Mouse (Mus musculus) kidney, postnatal 0 days (tissue): Measurements from ENCODE around the gene Olfr148. TPM values are rescaled to one million over a fixed set of nuclear protein-coding genes. Genes with fewer than 3 reads are reported as not detected.

Experiments
- ATAC-seq: fragments of 200-750 bp; cut with Nextera tagmentation; replicated peaks from 2 replicates; pipeline ENCODE4 v1.8.0; 2017; ENCODE audit warnings: low read depth, moderate number of reproducible peaks, moderate TSS enrichment, moderate library complexity; ENCODE audit not compliant: low FRiP score
- DNase-seq: peaks from one replicate; pipeline ENCODE4 v3.0.0-alpha.2; 2016; ENCODE audit warnings: low spot score
- H3K27ac ChIP-seq: fragments of 300-500 bp; sonication (generic); 2 replicates; pipeline ENCODE4 v1.5.1; 2014; ENCODE audit warnings: mild to moderate bottlenecking
- H3K27me3 ChIP-seq: fragments of 300-500 bp; sonication (generic); 2 replicates; pipeline ENCODE4 v1.6.1; 2014; ENCODE audit warnings: low read length, mixed read lengths; ENCODE audit not compliant: insufficient read depth
- H3K36me3 ChIP-seq: fragments of 300-500 bp; sonication (generic); 2 replicates; pipeline ENCODE4 v1.6.1; 2014; ENCODE audit warnings: low read length, mixed read lengths; ENCODE audit not compliant: insufficient read depth
- H3K4me1 ChIP-seq: fragments of 300-500 bp; sonication (generic); replicated peaks from 2 replicates; pipeline ENCODE4 v1.6.1; 2014; ENCODE audit warnings: antibody characterized with exemption, low read length, mixed read lengths; ENCODE audit not compliant: insufficient read depth
- H3K4me2 ChIP-seq: fragments of 300-500 bp; sonication (generic); 2 replicates; pipeline ENCODE4 v1.6.1; 2014; ENCODE audit warnings: mild to moderate bottlenecking, low read length, moderate library complexity, mixed read lengths
- H3K4me3 ChIP-seq: fragments of 300-500 bp; sonication (generic); replicated peaks from 2 replicates; pipeline ENCODE4 v1.5.1; 2014; ENCODE audit warnings: low read depth, low read length
- H3K9ac ChIP-seq: fragments of 300-500 bp; sonication (generic); 2 replicates; pipeline ENCODE4 v1.6.1; 2014; ENCODE audit warnings: low read depth, low read length
- H3K9me3 ChIP-seq: fragments of 300-500 bp; sonication (generic); replicated peaks from 2 replicates; pipeline ENCODE4 v1.6.1; 2016; ENCODE audit warnings: low read length, inconsistent platforms, mixed read lengths
- CTCF ChIP-seq: IDR thresholded peaks from 2 replicates; pipeline ENCODE4 v1.5.1; 2016; ENCODE audit warnings: antibody characterized with exemption, low read depth, mild to moderate bottlenecking, moderate library complexity
- WGBS: fragments of 180-500 bp; shearing (Covaris S2); extraction: QIAGEN DNeasy Blood & Tissue Kit; methylation state at CpG from one replicate; pipeline ENCODE4 v1.1.7; 2014; 5-methylcytosine and 5-hydroxymethylcytosine counted together
- polyA plus RNA-seq: library from polyadenylated mRNA; unstranded; fragments of >200 nt; fragmentation: Nextera tagmentation; extraction: Ambion mirVana; gene quantifications from 2 replicates; pipeline ENCODE4 v1.2.1, GENCODE M21; 2015

Gene Olfr148
- polyA plus RNA-seq, 1 experiment from 2014 or later: not detected

- no peak within 1 kb of the TSS for H3K4me3 ChIP-seq
Measured at GRCm38 (mm10) chr9:39644785-39645184, 34.3 kb downstream of the Olfr148 start, which contains the start of gene Olfr961. Gene Olfr961 (plus strand): TSS chr9:39645085.

DNA sequence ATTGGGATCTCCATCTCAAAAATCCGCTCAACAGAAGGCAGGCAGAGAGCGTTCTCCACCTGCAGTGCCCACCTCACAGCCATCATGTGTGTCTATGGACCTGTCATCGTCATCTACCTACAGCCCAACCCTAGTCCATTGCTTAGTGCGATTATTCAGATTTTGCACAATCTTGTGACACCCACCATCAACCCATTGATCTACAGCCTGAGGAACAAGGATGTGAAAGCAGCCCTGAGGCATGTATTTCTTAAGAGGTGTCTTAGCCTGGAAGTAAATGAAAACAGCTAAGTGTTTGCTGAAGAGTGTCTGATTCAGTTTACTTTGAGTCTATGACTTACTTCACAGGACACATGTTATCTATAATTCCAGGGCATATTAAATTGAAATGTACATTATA is 36.9 kb downstream of the Olfr148 start:
- DNase-seq (no peak), ATAC-seq (no peak)
- Histone ChIP-seq H3K36me3 (no peaks in the 10 kb centered on the region), H3K9ac (no peak overlapping the region), H3K9me3 (no peaks in the 10 kb centered on the region), H3K4me2 (no peak overlapping the region), H3K27ac (no peak overlapping the region), H3K27me3 (no peaks in the 10 kb centered on the region), H3K4me1 (no peaks in the 10 kb centered on the region), H3K4me3 (no peak overlapping the region)
- TF ChIP-seq CTCF: no peak
- 90% methylated on average over 4 of the region's 4 CpGs for WGBS

More at GRCm38 (mm10) chr9:39644785-39645184, 34.3 kb downstream of the Olfr148 start, which contains the start of gene Olfr961:
- DNase-seq (no peak), ATAC-seq (no peak)
- H3K4me1 ChIP-seq: no peaks in the 10 kb centered on the region
- no peak within 1 kb of the TSS for H3K27ac ChIP-seq
- H3K9ac ChIP-seq: no peak within 1 kb of the TSS
- H3K9me3 ChIP-seq: no peaks in the 10 kb centered on the region
- no peaks in the 10 kb centered on the region for H3K36me3 ChIP-seq
- no peak for TF ChIP-seq CTCF
- no peak within 1 kb of the TSS for H3K4me2 ChIP-seq
- H3K27me3 ChIP-seq: no peaks in the 10 kb centered on the region

DNA sequence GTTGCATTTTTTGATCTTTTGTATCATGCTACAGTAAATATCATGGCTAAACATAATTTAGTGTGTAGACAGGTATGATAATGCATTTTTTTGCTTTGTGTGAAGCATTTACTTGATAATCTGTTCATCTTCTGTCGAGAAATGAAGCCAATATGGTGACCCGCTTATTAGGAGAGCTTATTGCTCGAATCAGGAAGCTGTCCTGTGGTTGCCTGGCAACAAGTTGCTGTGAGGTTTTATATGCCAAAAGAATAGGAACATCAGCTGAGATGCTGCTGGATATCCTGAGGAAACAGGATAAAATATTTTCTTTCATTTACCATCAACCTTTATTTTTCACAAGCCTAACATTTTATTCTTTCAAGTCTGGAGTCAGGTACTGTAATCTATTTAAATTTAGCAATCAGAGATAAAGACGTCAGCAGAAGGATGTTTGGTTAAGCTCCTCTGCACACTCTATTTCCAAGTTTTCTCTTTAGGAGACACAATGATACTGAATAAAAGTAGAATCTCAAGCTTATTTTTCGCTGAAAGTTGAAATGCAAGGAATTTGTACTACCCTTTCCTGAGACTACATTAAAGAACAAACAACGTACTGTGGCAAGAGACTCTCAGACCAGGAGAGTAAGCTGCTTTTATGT is 44.4 kb downstream of the Olfr148 start:
- Histone ChIP-seq H3K4me2 (no peak overlapping the region), H3K4me1 (no peaks in the 10 kb centered on the region), H3K4me3 (no peak overlapping the region), H3K9me3 (no peaks in the 10 kb centered on the region), H3K27ac (no peak overlapping the region), H3K36me3 (no peaks in the 10 kb centered on the region), H3K27me3 (no peaks in the 10 kb centered on the region), H3K9ac (no peak overlapping the region)
- TF ChIP-seq CTCF: no peak
- DNase-seq (no peak), ATAC-seq (no peak)
- WGBS: 67% methylated on average over 6 of the region's 6 CpGs

Other genes with a start within 250 kb of the Olfr148 start
- not detected in 2 replicates for gene Olfr951, start 223.2 kb upstream of the Olfr148 start, polyA plus RNA-seq
- gene Olfr952, start 183.5 kb upstream of the Olfr148 start, polyA plus RNA-seq: not detected in 2 replicates
- not detected in 2 replicates for gene Olfr954, start 154.0 kb upstream of the Olfr148 start, polyA plus RNA-seq
- not detected in 2 replicates for gene Olfr955, start 138.7 kb upstream of the Olfr148 start, polyA plus RNA-seq
- not detected in 2 replicates for gene Olfr44, start 116.7 kb upstream of the Olfr148 start, polyA plus RNA-seq
- not detected in 2 replicates for gene Olfr957, start 94.8 kb upstream of the Olfr148 start, polyA plus RNA-seq
- gene Olfr958, start 56.6 kb upstream of the Olfr148 start, polyA plus RNA-seq: not detected in 2 replicates
- not detected in 2 replicates for gene Olfr959, start 35.1 kb upstream of the Olfr148 start, polyA plus RNA-seq
- gene AW551984, start 6.3 kb upstream of the Olfr148 start, polyA plus RNA-seq: 9.1 and 10.2 TPM in 2 replicates
- gene Olfr960, start 10.7 kb downstream of the Olfr148 start, polyA plus RNA-seq: not detected in 2 replicates
- not detected in 2 replicates for gene Olfr961, start 34.4 kb downstream of the Olfr148 start, polyA plus RNA-seq
- gene Olfr963, start 56.5 kb downstream of the Olfr148 start, polyA plus RNA-seq: not detected in 2 replicates
- not detected in 2 replicates for gene Olfr149, start 96.5 kb downstream of the Olfr148 start, polyA plus RNA-seq
- gene Olfr965, start 100.7 kb downstream of the Olfr148 start, polyA plus RNA-seq: not detected in 2 replicates
- gene Olfr150, start 120.3 kb downstream of the Olfr148 start, polyA plus RNA-seq: not detected in 2 replicates
- gene Olfr967, start 135.6 kb downstream of the Olfr148 start, polyA plus RNA-seq: not detected in 2 replicates
- gene Olfr968, start 172.6 kb downstream of the Olfr148 start, polyA plus RNA-seq: not detected in 2 replicates
- gene Olfr969, start 180.3 kb downstream of the Olfr148 start, polyA plus RNA-seq: not detected in 2 replicates
- not detected in 2 replicates for gene Olfr970, start 198.2 kb downstream of the Olfr148 start, polyA plus RNA-seq
- gene Olfr971, start 226.2 kb downstream of the Olfr148 start, polyA plus RNA-seq: not detected in 2 replicates